Mouse (Mus musculus) liver, embryonic 11.5 days (tissue): ENCODE data around the gene Slc24a1. TPM values are rescaled to one million over a fixed set of nuclear protein-coding genes. Genes with fewer than 3 reads are reported as not detected.

Experiments
- ATAC-seq: fragments of 200-750 bp; cut with Nextera tagmentation; replicated peaks from 2 replicates; pipeline ENCODE4 v1.8.0; 2017; ENCODE audit warnings: moderate number of reproducible peaks, mild to moderate bottlenecking, moderate TSS enrichment, moderate library complexity; ENCODE audit not compliant: low FRiP score
- DNase-seq: peaks from one replicate; pipeline ENCODE4 v3.0.0-alpha.2; 2017; ENCODE audit warnings: low spot score
- H3K27ac ChIP-seq: fragments of 300-500 bp; sonication (generic); 2 replicates; pipeline ENCODE4 v1.5.1; 2014; ENCODE audit warnings: mild to moderate bottlenecking, low read depth, low read length, control low read depth
- H3K27me3 ChIP-seq: fragments of 300-500 bp; sonication (generic); replicated peaks from 2 replicates; pipeline ENCODE4 v1.6.1; 2014; ENCODE audit warnings: low read length, mixed read lengths; ENCODE audit not compliant: control insufficient read depth, insufficient read depth
- H3K36me3 ChIP-seq: fragments of 300-500 bp; sonication (generic); 2 replicates; pipeline ENCODE4 v1.6.1; 2014; ENCODE audit warnings: mild to moderate bottlenecking, low read length, moderate library complexity, mixed read lengths; ENCODE audit not compliant: control insufficient read depth, insufficient read depth
- H3K4me1 ChIP-seq: fragments of 300-500 bp; sonication (generic); replicated peaks from 2 replicates; pipeline ENCODE4 v1.6.1; 2014; ENCODE audit warnings: low read length, mixed read lengths; ENCODE audit not compliant: control insufficient read depth, insufficient read depth
- H3K4me2 ChIP-seq: fragments of 300-500 bp; sonication (generic); 2 replicates; pipeline ENCODE4 v1.6.1; 2014; ENCODE audit warnings: mild to moderate bottlenecking, control low read depth, moderate library complexity
- H3K4me3 ChIP-seq: fragments of 300-500 bp; sonication (generic); 2 replicates; pipeline ENCODE4 v1.5.1; 2014; ENCODE audit warnings: low read depth, low read length, control low read depth
- H3K9ac ChIP-seq: fragments of 300-500 bp; sonication (generic); 2 replicates; pipeline ENCODE4 v1.6.1; 2014; ENCODE audit warnings: low read depth, low read length, control low read depth
- H3K9me3 ChIP-seq: fragments of 300-500 bp; sonication (generic); 2 replicates; pipeline ENCODE4 v1.6.1; 2016; ENCODE audit warnings: low read length, inconsistent platforms, mixed read lengths; ENCODE audit not compliant: control insufficient read depth
- WGBS: fragments of 180-500 bp; shearing (Covaris S2); extraction: QIAGEN DNeasy Blood & Tissue Kit; methylation state at CpG from one replicate; pipeline ENCODE4 v1.1.7; 2014; 5-methylcytosine and 5-hydroxymethylcytosine counted together
- polyA plus RNA-seq: library from polyadenylated mRNA; unstranded; fragments of >200 nt; fragmentation: Nextera tagmentation; extraction: Ambion mirVana; gene quantifications from 2 replicates; pipeline ENCODE4 v1.2.1, GENCODE M21; 2014

The Slc24a1 gene
- polyA plus RNA-seq, 1 experiment from 2014 or later, result 0.04 TPM

- ATAC-seq, result no peak
- H3K36me3 ChIP-seq, result peaks cover 60% of the 10 kb centered on the region
- no peak overlapping the region for H3K4me3 ChIP-seq
- DNase-seq, result no peak
- no peaks in the 10 kb centered on the region for H3K9me3 ChIP-seq
- H3K27me3 ChIP-seq, result no peaks in the 10 kb centered on the region
- no peak overlapping the region for H3K9ac ChIP-seq
- H3K27ac ChIP-seq, result no peak overlapping the region
- H3K4me2 ChIP-seq, result no peak overlapping the region
- H3K4me1 ChIP-seq, result peaks cover 11% of the 10 kb centered on the region
- 77% methylated on average over 3 of the region's 3 CpGs for WGBS
These were observed 29.1 kb upstream of the Slc24a1 start for GRCm38 (mm10) chr9:64980548-64980947.

GRCm38 (mm10) chr9:64960978-64961320, 9.5 kb upstream of the Slc24a1 start:
- WGBS, result under 1% methylated on average over 17 of the region's 17 CpGs
- no peak for DNase-seq
- Histone ChIP-seq H3K36me3 (peaks cover 20% of the 10 kb centered on the region; the same call in 1 of the 2 replicates), H3K27ac (peak overlapping the region; percentile 91), H3K4me3 (peak overlapping the region; percentile 84), H3K9me3 (no peaks in the 10 kb centered on the region), H3K9ac (peak overlapping the region; percentile 96), H3K4me1 (peaks cover 12% of the 10 kb centered on the region), H3K4me2 (peak overlapping the region; percentile 92), H3K27me3 (no peaks in the 10 kb centered on the region)
- ATAC-seq, result peak; percentile 80

GRCm38 (mm10) chr9:64960117-64960977, 8.9 kb upstream of the Slc24a1 start, which contains the start of gene Ints14:
TSS of gene Ints14 (plus strand) at chr9:64960905.
- Histone ChIP-seq H3K27ac (peak within 1 kb of the TSS; percentile 91), H3K9me3 (no peaks in the 10 kb centered on the region), H3K27me3 (no peaks in the 10 kb centered on the region), H3K4me3 (peak within 1 kb of the TSS; percentile 84), H3K4me2 (peak within 1 kb of the TSS; percentile 92), H3K4me1 (peaks cover 12% of the 10 kb centered on the region), H3K36me3 (peaks cover 14% of the 10 kb centered on the region; the same call in 1 of the 2 replicates), H3K9ac (peak within 1 kb of the TSS; percentile 96)
- DNase-seq, result peak; percentile 98
- peak; percentile 93 for ATAC-seq
- 8% methylated on average over 29 of the region's 29 CpGs for WGBS

GRCm38 (mm10) chr9:64957276-64957675, 5.9 kb upstream of the Slc24a1 start:
- ATAC-seq, result no peak
- no peak overlapping the region for H3K4me3 ChIP-seq

GRCm38 (mm10) chr9:64956337-64956736, 4.9 kb upstream of the Slc24a1 start:
- peaks cover 26% of the 10 kb centered on the region for H3K4me1 ChIP-seq
- peak overlapping the region; percentile 50 for H3K9ac ChIP-seq
- DNase-seq (no peak), ATAC-seq (no peak)
- no peaks in the 10 kb centered on the region for H3K9me3 ChIP-seq
- H3K4me2 ChIP-seq, result peak overlapping the region; percentile 62
- 15% methylated on average over 12 of the region's 12 CpGs for WGBS
- peak overlapping the region; percentile 36 for H3K4me3 ChIP-seq
- H3K27me3 ChIP-seq, result 0 out of 2 replicates have a peak, but pooled peaks cover 3% of the 10 kb centered on the region
- H3K27ac ChIP-seq, result peak overlapping the region; percentile 65
- H3K36me3 ChIP-seq, result no peaks in the 10 kb centered on the region

More at GRCm38 (mm10) chr9:64957276-64957675, 5.9 kb upstream of the Slc24a1 start:
- Histone ChIP-seq H3K4me1 (peaks cover 30% of the 10 kb centered on the region), H3K27me3 (no peaks in the 10 kb centered on the region), H3K36me3 (no peaks in the 10 kb centered on the region; the same call in 1 of the 2 replicates), H3K9me3 (no peaks in the 10 kb centered on the region), H3K4me2 (no peak overlapping the region), H3K27ac (no peak overlapping the region), H3K9ac (no peak overlapping the region)
- no peak for DNase-seq
- WGBS, result 91% methylated on average over 3 of the region's 3 CpGs

GRCm38 (mm10) chr9:64953190-64953589, 1.8 kb upstream of the Slc24a1 start:
- no peaks in the 10 kb centered on the region for H3K36me3 ChIP-seq
- WGBS, result 35% methylated on average over 7 of the region's 7 CpGs
- ATAC-seq (peak; percentile 85), DNase-seq (no peak)
- H3K9me3 ChIP-seq, result no peaks in the 10 kb centered on the region
- no peak overlapping the region; the same call in 1 of the 2 replicates for H3K27ac ChIP-seq
- H3K4me2 ChIP-seq, result no peak overlapping the region; the same call in 1 of the 2 replicates
- H3K4me3 ChIP-seq, result no peak overlapping the region
- H3K4me1 ChIP-seq, result peaks cover 23% of the 10 kb centered on the region
- H3K9ac ChIP-seq, result no peak overlapping the region
- peaks cover 18% of the 10 kb centered on the region; the same call in 1 of the 2 replicates for H3K27me3 ChIP-seq

- DNase-seq, result no peak
- no peak overlapping the region for H3K4me3 ChIP-seq
- H3K9ac ChIP-seq, result no peak overlapping the region
- H3K4me1 ChIP-seq, result peaks cover 23% of the 10 kb centered on the region
- WGBS, result 21% methylated on average over 5 of the region's 5 CpGs
- no peaks in the 10 kb centered on the region for H3K36me3 ChIP-seq
- no peaks in the 10 kb centered on the region for H3K9me3 ChIP-seq
- no peak overlapping the region for H3K27ac ChIP-seq
- H3K27me3 ChIP-seq, result peaks cover 18% of the 10 kb centered on the region
- no peak overlapping the region for H3K4me2 ChIP-seq
- ATAC-seq, result no peak
These were observed 648 bp upstream of the Slc24a1 start for GRCm38 (mm10) chr9:64952055-64952454.

- ATAC-seq, result no peak
- H3K27me3 ChIP-seq, result peaks cover 29% of the 10 kb centered on the region
These were observed 3.8 kb downstream of the Slc24a1 start for GRCm38 (mm10) chr9:64947483-64948095.

More at GRCm38 (mm10) chr9:64947483-64948095, 3.8 kb downstream of the Slc24a1 start:
- Histone ChIP-seq H3K4me1 (peaks cover 9% of the 10 kb centered on the region), H3K36me3 (no peaks in the 10 kb centered on the region), H3K9ac (no peak overlapping the region), H3K27ac (no peak overlapping the region), H3K4me2 (no peak overlapping the region), H3K4me3 (no peak overlapping the region), H3K9me3 (no peaks in the 10 kb centered on the region)
- peak; percentile 29 for DNase-seq
- 76% methylated on average over 9 of the region's 9 CpGs for WGBS
